ENCODE assay signal across 14 mouse cellular contexts in genomic region chr15:59836631-59837030, GRCm38 (mm10).
"Had no signal": no experiment of that assay in that cellular context is flagged by ENCODE, and none has a peak within 500 bp of the region (broad histone marks: within the 10 kb centered on the region; RNA-seq: fewer than 3 reads in every experiment).

No protein-coding gene starts in this region.

- H3K4me3 ChIP-seq: left cerebral cortex, adult 2 months; limb, embryonic 10.5 days; liver, embryonic 15.5 days; midbrain, embryonic 13.5 days; neural tube, embryonic 12.5 days; stomach, embryonic 15.5 days had no signal

- H3K27me3 ChIP-seq: liver, embryonic 15.5 days; midbrain, embryonic 13.5 days; neural tube, embryonic 12.5 days; stomach, embryonic 15.5 days had no signal

- ATAC-seq: lung, postnatal 0 days; midbrain, embryonic 13.5 days had no signal

- H3K4me2 ChIP-seq: liver, embryonic 11.5 days; liver, embryonic 15.5 days; midbrain, embryonic 13.5 days; neural tube, embryonic 12.5 days; stomach, embryonic 15.5 days had no signal

- H3K36me3 ChIP-seq: limb, embryonic 10.5 days; liver, embryonic 15.5 days; midbrain, embryonic 13.5 days; neural tube, embryonic 12.5 days; stomach, embryonic 15.5 days had no signal

- DNase-seq: kidney, adult 11 months; kidney, adult 9 months; kidney, postnatal 4 days; lung, adult 2 months; lung, postnatal 36 days; thymus, postnatal 36 days had no signal
